Mouse (Mus musculus): ENCODE results near the gene Obox6. TPM values are rescaled to one million over a fixed set of nuclear protein-coding genes. Genes with fewer than 3 reads are reported as not detected.

Obox6 gene
- total RNA-seq (2014; rRNA removed), result not detected in 2 replicates
- polyA plus RNA-seq (2012; rRNA removed), result not detected in 2 replicates

- TF ChIP-seq POLR2A (IDR thresholded peaks at IDR 0.05; ENCODE audit: extremely low read depth, insufficient read depth, low read length) (no peak), CTCF (IDR thresholded peaks at IDR 0.05; ENCODE audit: low read depth, low read length) (no peak)
- H3K27ac ChIP-seq (replicated peaks; ENCODE audit: insufficient read depth, low read depth, low read length), result no peak within 1 kb of the TSS
- no peaks in the 10 kb centered on the region for H3K4me1 ChIP-seq (ENCODE audit: control insufficient read depth, insufficient read depth, low read length)
- no peak within 1 kb of the TSS for H3K9ac ChIP-seq (ENCODE audit: low read depth, low read length)
- no peaks in the 10 kb centered on the region for H3K79me2 ChIP-seq (ENCODE audit: control insufficient read depth, insufficient read depth, low read length)
- DNase-seq (ENCODE audit: extremely low read depth, low read depth, low spot score), result no peak
- WGBS, result 88% methylated on average over 3 of the region's 3 CpGs
- H3K4me3 ChIP-seq (ENCODE audit: insufficient read depth, low read depth, low read length), result no peak within 1 kb of the TSS
- no peaks in the 10 kb centered on the region for H3K36me3 ChIP-seq (ENCODE audit: control insufficient read depth, insufficient read depth, low read length)
- no peaks in the 10 kb centered on the region for H3K27me3 ChIP-seq (ENCODE audit: control insufficient read depth, insufficient read depth, low read length)
Measured at GRCm38 (mm10) chr7:15839578-15839977, at the start of gene Obox6. TSS of gene Obox6 (minus strand) at chr7:15839678.

- Histone ChIP-seq H3K27ac (replicated peaks; ENCODE audit: insufficient read depth, low read depth, low read length) (no peak overlapping the region), H3K79me2 (ENCODE audit: control insufficient read depth, insufficient read depth, low read length) (no peaks in the 10 kb centered on the region), H3K4me1 (ENCODE audit: control insufficient read depth, insufficient read depth, low read length) (no peaks in the 10 kb centered on the region), H3K9ac (ENCODE audit: low read depth, low read length) (no peak overlapping the region), H3K4me3 (ENCODE audit: insufficient read depth, low read depth, low read length) (no peak overlapping the region), H3K36me3 (ENCODE audit: control insufficient read depth, insufficient read depth, low read length) (no peaks in the 10 kb centered on the region), H3K27me3 (ENCODE audit: control insufficient read depth, insufficient read depth, low read length) (no peaks in the 10 kb centered on the region)
- TF ChIP-seq CTCF (IDR thresholded peaks at IDR 0.05; ENCODE audit: low read depth, low read length), result no peak
- TF ChIP-seq POLR2A (IDR thresholded peaks at IDR 0.05; ENCODE audit: extremely low read depth, insufficient read depth, low read length), result no peak
- DNase-seq (ENCODE audit: extremely low read depth, low read depth, low spot score), result no peak
- 86% methylated on average over 2 of the region's 2 CpGs for WGBS
Measured at GRCm38 (mm10) chr7:15884127-15884526, 44.6 kb upstream of the Obox6 start.

GRCm38 (mm10) chr7:15882317-15882716 lies 42.8 kb upstream of the Obox6 start, which contains the start of gene Crxos:
TSS of gene Crxos (plus strand) at chr7:15882617.
- Histone ChIP-seq H3K4me3 (ENCODE audit: insufficient read depth, low read depth, low read length) (no peak within 1 kb of the TSS), H3K9ac (ENCODE audit: low read depth, low read length) (no peak within 1 kb of the TSS), H3K27me3 (ENCODE audit: control insufficient read depth, insufficient read depth, low read length) (no peaks in the 10 kb centered on the region), H3K79me2 (ENCODE audit: control insufficient read depth, insufficient read depth, low read length) (no peaks in the 10 kb centered on the region), H3K36me3 (ENCODE audit: control insufficient read depth, insufficient read depth, low read length) (no peaks in the 10 kb centered on the region), H3K27ac (replicated peaks; ENCODE audit: insufficient read depth, low read depth, low read length) (no peak within 1 kb of the TSS), H3K4me1 (ENCODE audit: control insufficient read depth, insufficient read depth, low read length) (no peaks in the 10 kb centered on the region)
- WGBS, result 91% methylated on average over 2 of the region's 2 CpGs
- no peak for DNase-seq (ENCODE audit: extremely low read depth, low read depth, low spot score)
- no peak for TF ChIP-seq POLR2A (IDR thresholded peaks at IDR 0.05; ENCODE audit: extremely low read depth, insufficient read depth, low read length)
- no peak for TF ChIP-seq CTCF (IDR thresholded peaks at IDR 0.05; ENCODE audit: low read depth, low read length)

GRCm38 (mm10) chr7:15881831-15882230 lies 42.4 kb upstream of the Obox6 start:
- no peak overlapping the region for H3K4me3 ChIP-seq (ENCODE audit: insufficient read depth, low read depth, low read length)
- H3K9ac ChIP-seq (ENCODE audit: low read depth, low read length), result no peak overlapping the region
- H3K27me3 ChIP-seq (ENCODE audit: control insufficient read depth, insufficient read depth, low read length), result no peaks in the 10 kb centered on the region
- H3K79me2 ChIP-seq (ENCODE audit: control insufficient read depth, insufficient read depth, low read length), result no peaks in the 10 kb centered on the region
- no peak overlapping the region for H3K27ac ChIP-seq (replicated peaks; ENCODE audit: insufficient read depth, low read depth, low read length)
- no peaks in the 10 kb centered on the region for H3K4me1 ChIP-seq (ENCODE audit: control insufficient read depth, insufficient read depth, low read length)
- WGBS, result 48% methylated on average over 3 of the region's 3 CpGs
- no peak for DNase-seq (ENCODE audit: extremely low read depth, low read depth, low spot score)
- TF ChIP-seq POLR2A (IDR thresholded peaks at IDR 0.05; ENCODE audit: extremely low read depth, insufficient read depth, low read length), result no peak
- no peak for TF ChIP-seq CTCF (IDR thresholded peaks at IDR 0.05; ENCODE audit: low read depth, low read length)
- no peaks in the 10 kb centered on the region for H3K36me3 ChIP-seq (ENCODE audit: control insufficient read depth, insufficient read depth, low read length)

GRCm38 (mm10) chr7:15881388-15881787 lies 41.9 kb upstream of the Obox6 start:
- WGBS, result 20% methylated on average over 7 of the region's 7 CpGs
- no peaks in the 10 kb centered on the region for H3K4me1 ChIP-seq (ENCODE audit: control insufficient read depth, insufficient read depth, low read length)

GRCm38 (mm10) chr7:15879756-15880155 lies 40.3 kb upstream of the Obox6 start, which contains the start of gene Crx:
TSS of gene Crx (minus strand) at chr7:15879968.
- 24% methylated on average over 4 of the region's 4 CpGs for WGBS
- no peak for TF ChIP-seq POLR2A (IDR thresholded peaks at IDR 0.05; ENCODE audit: extremely low read depth, insufficient read depth, low read length)
- TF ChIP-seq CTCF (IDR thresholded peaks at IDR 0.05; ENCODE audit: low read depth, low read length), result no peak
- H3K9ac ChIP-seq (ENCODE audit: low read depth, low read length), result no peak within 1 kb of the TSS
- no peak within 1 kb of the TSS for H3K27ac ChIP-seq (replicated peaks; ENCODE audit: insufficient read depth, low read depth, low read length)
- no peaks in the 10 kb centered on the region for H3K36me3 ChIP-seq (ENCODE audit: control insufficient read depth, insufficient read depth, low read length)
- H3K4me3 ChIP-seq (ENCODE audit: insufficient read depth, low read depth, low read length), result no peak within 1 kb of the TSS
- no peaks in the 10 kb centered on the region for H3K27me3 ChIP-seq (ENCODE audit: control insufficient read depth, insufficient read depth, low read length)
- no peaks in the 10 kb centered on the region for H3K79me2 ChIP-seq (ENCODE audit: control insufficient read depth, insufficient read depth, low read length)
- no peaks in the 10 kb centered on the region for H3K4me1 ChIP-seq (ENCODE audit: control insufficient read depth, insufficient read depth, low read length)
- no peak for DNase-seq (ENCODE audit: extremely low read depth, low read depth, low spot score)

More at GRCm38 (mm10) chr7:15881388-15881787, 41.9 kb upstream of the Obox6 start:
- DNase-seq (ENCODE audit: extremely low read depth, low read depth, low spot score), result no peak
- H3K4me3 ChIP-seq (ENCODE audit: insufficient read depth, low read depth, low read length), result no peak overlapping the region
- no peaks in the 10 kb centered on the region for H3K79me2 ChIP-seq (ENCODE audit: control insufficient read depth, insufficient read depth, low read length)
- H3K27ac ChIP-seq (replicated peaks; ENCODE audit: insufficient read depth, low read depth, low read length), result no peak overlapping the region
- no peaks in the 10 kb centered on the region for H3K36me3 ChIP-seq (ENCODE audit: control insufficient read depth, insufficient read depth, low read length)
- TF ChIP-seq CTCF (IDR thresholded peaks at IDR 0.05; ENCODE audit: low read depth, low read length), result no peak
- TF ChIP-seq POLR2A (IDR thresholded peaks at IDR 0.05; ENCODE audit: extremely low read depth, insufficient read depth, low read length), result no peak
- no peaks in the 10 kb centered on the region for H3K27me3 ChIP-seq (ENCODE audit: control insufficient read depth, insufficient read depth, low read length)
- no peak overlapping the region for H3K9ac ChIP-seq (ENCODE audit: low read depth, low read length)
